Mouse (Mus musculus) forebrain, embryonic 14.5 days (tissue): ENCODE measurements around the gene Galnt15. TPM values are rescaled to one million over a fixed set of nuclear protein-coding genes. Genes with fewer than 3 reads are reported as not detected.

Experiments
- ATAC-seq: fragments of 200-750 bp; cut with Nextera tagmentation; 2 replicates; pipeline ENCODE4 v1.8.0; 2017; ENCODE audit warnings: mild to moderate bottlenecking, moderate library complexity
- DNase-seq: peaks from one replicate; pipeline ENCODE4 v3.0.0-alpha.2; 2015; ENCODE audit warnings: low spot score
- H3K27ac ChIP-seq: fragments of 300-500 bp; sonication (generic); 2 replicates; pipeline ENCODE4 v1.5.1; 2014; ENCODE audit warnings: low read depth, mild to moderate bottlenecking, control low read depth, low read length, moderate library complexity
- H3K27me3 ChIP-seq: fragments of 300-500 bp; sonication (generic); replicated peaks from 2 replicates; pipeline ENCODE4 v1.6.1; 2014; ENCODE audit warnings: low read length, control low read depth, mixed read lengths; ENCODE audit not compliant: control insufficient read depth, insufficient read depth
- H3K36me3 ChIP-seq: fragments of 300-500 bp; sonication (generic); 2 replicates; pipeline ENCODE4 v1.6.1; 2014; ENCODE audit warnings: low read length, control low read depth; ENCODE audit not compliant: control insufficient read depth, insufficient read depth
- H3K4me1 ChIP-seq: fragments of 300-500 bp; sonication (generic); 2 replicates; pipeline ENCODE4 v1.6.1; 2014; ENCODE audit warnings: antibody characterized with exemption, low read length, control low read depth; ENCODE audit not compliant: control insufficient read depth, insufficient read depth
- H3K4me2 ChIP-seq: fragments of 300-500 bp; sonication (generic); 2 replicates; pipeline ENCODE4 v1.6.1; 2014; ENCODE audit warnings: mild to moderate bottlenecking, control low read depth, low read length
- H3K4me3 ChIP-seq: fragments of 300-500 bp; sonication (generic); 2 replicates; pipeline ENCODE4 v1.5.1; 2014; ENCODE audit warnings: low read depth, low read length, control low read depth
- H3K9ac ChIP-seq: fragments of 300-500 bp; sonication (generic); 2 replicates; pipeline ENCODE4 v1.6.1; 2014; ENCODE audit warnings: mild to moderate bottlenecking, low read length, control low read depth, moderate library complexity
- H3K9me3 ChIP-seq: fragments of 300-500 bp; sonication (generic); replicated peaks from 2 replicates; pipeline ENCODE4 v1.6.1; 2016; ENCODE audit warnings: low read length, control low read depth, mixed read lengths; ENCODE audit not compliant: control insufficient read depth
- WGBS: fragments of 180-500 bp; shearing (Covaris S2); extraction: QIAGEN DNeasy Blood & Tissue Kit; methylation state at CpG from one replicate; pipeline ENCODE4 v1.1.7; 2014; 5-methylcytosine and 5-hydroxymethylcytosine counted together
- polyA plus RNA-seq: library from polyadenylated mRNA; unstranded; fragments of >200 nt; fragmentation: Nextera tagmentation; extraction: Ambion mirVana; gene quantifications from 2 replicates; pipeline ENCODE4 v1.2.1, GENCODE M21; 2014

Gene Galnt15
- 0.27 and 0.39 TPM in 2 replicates for polyA plus RNA-seq

- no peak within 1 kb of the TSS for H3K4me3 ChIP-seq
- H3K4me2 ChIP-seq, result peak within 1 kb of the TSS; percentile 28
- H3K4me1 ChIP-seq, result peaks cover 9% of the 10 kb centered on the region
- peak; percentile 62 for ATAC-seq
- H3K9ac ChIP-seq, result no peak within 1 kb of the TSS
- H3K27ac ChIP-seq, result peak within 1 kb of the TSS; percentile 53
- DNase-seq, result peak; percentile 67
- 14% methylated on average over 9 of the region's 9 CpGs for WGBS
- H3K9me3 ChIP-seq, result no peaks in the 10 kb centered on the region
- H3K27me3 ChIP-seq, result no peaks in the 10 kb centered on the region
- no peaks in the 10 kb centered on the region for H3K36me3 ChIP-seq
Observed at GRCm38 (mm10) chr14:32028681-32029091, at the start of gene Galnt15. Gene Galnt15, plus strand, starts transcription at chr14:32028989.

- ATAC-seq (no peak), DNase-seq (no peak)
- H3K27me3 ChIP-seq, result no peaks in the 10 kb centered on the region
- H3K36me3 ChIP-seq, result no peaks in the 10 kb centered on the region
- H3K4me1 ChIP-seq, result no peaks in the 10 kb centered on the region
- no peak overlapping the region for H3K9ac ChIP-seq
- no peak overlapping the region for H3K4me3 ChIP-seq
- no peaks in the 10 kb centered on the region for H3K9me3 ChIP-seq
- H3K4me2 ChIP-seq, result no peak overlapping the region
- WGBS, result 73% methylated on average over 8 of the region's 8 CpGs
- no peak overlapping the region for H3K27ac ChIP-seq
Observed at GRCm38 (mm10) chr14:31994021-31994420, 34.8 kb upstream of the Galnt15 start.

- WGBS, result 71% methylated on average over 7 of the region's 7 CpGs
- peak; percentile 18 for DNase-seq
- no peak overlapping the region for H3K27ac ChIP-seq
Observed at GRCm38 (mm10) chr14:32000941-32001340, 27.8 kb upstream of the Galnt15 start.

GRCm38 (mm10) chr14:32002502-32003338, 26.1 kb upstream of the Galnt15 start:
- peak; percentile 75 for ATAC-seq
- Histone ChIP-seq H3K4me3 (no peak overlapping the region), H3K4me2 (no peak overlapping the region), H3K36me3 (no peaks in the 10 kb centered on the region), H3K27me3 (no peaks in the 10 kb centered on the region), H3K27ac (peak overlapping the region; percentile 81; the same call in 1 of the 2 replicates), H3K9ac (no peak overlapping the region), H3K4me1 (peaks cover 14% of the 10 kb centered on the region), H3K9me3 (no peaks in the 10 kb centered on the region)
- 68% methylated on average over 15 of the region's 15 CpGs for WGBS
- DNase-seq, result peak; percentile 85

More at GRCm38 (mm10) chr14:32000941-32001340, 27.8 kb upstream of the Galnt15 start:
- Histone ChIP-seq H3K4me1 (peaks cover 14% of the 10 kb centered on the region), H3K27me3 (no peaks in the 10 kb centered on the region), H3K9me3 (no peaks in the 10 kb centered on the region), H3K9ac (no peak overlapping the region), H3K36me3 (no peaks in the 10 kb centered on the region), H3K4me2 (no peak overlapping the region), H3K4me3 (no peak overlapping the region)
- ATAC-seq, result no peak

- ATAC-seq (no peak), DNase-seq (no peak)
- Histone ChIP-seq H3K36me3 (no peaks in the 10 kb centered on the region), H3K27ac (no peak overlapping the region), H3K4me3 (no peak overlapping the region), H3K27me3 (no peaks in the 10 kb centered on the region), H3K9me3 (no peaks in the 10 kb centered on the region), H3K4me2 (no peak overlapping the region), H3K4me1 (peaks cover 14% of the 10 kb centered on the region), H3K9ac (no peak overlapping the region)
- 73% methylated on average over 7 of the region's 7 CpGs for WGBS
Observed at GRCm38 (mm10) chr14:32003904-32004596, 24.7 kb upstream of the Galnt15 start.

- DNase-seq (no peak), ATAC-seq (no peak)
- Histone ChIP-seq H3K4me1 (peaks cover 14% of the 10 kb centered on the region), H3K4me3 (no peak overlapping the region), H3K9ac (no peak overlapping the region), H3K36me3 (no peaks in the 10 kb centered on the region), H3K27ac (no peak overlapping the region; the same call in 1 of the 2 replicates), H3K9me3 (no peaks in the 10 kb centered on the region), H3K27me3 (no peaks in the 10 kb centered on the region), H3K4me2 (no peak overlapping the region)
- 82% methylated on average over 9 of the region's 9 CpGs for WGBS
Observed at GRCm38 (mm10) chr14:32005673-32006261, 23.0 kb upstream of the Galnt15 start.

GRCm38 (mm10) chr14:32007654-32008335, 21.0 kb upstream of the Galnt15 start:
- ATAC-seq (no peak), DNase-seq (no peak)
- H3K9ac ChIP-seq, result no peak overlapping the region
- H3K36me3 ChIP-seq, result no peaks in the 10 kb centered on the region
- no peak overlapping the region for H3K27ac ChIP-seq
- H3K4me1 ChIP-seq, result peaks cover 8% of the 10 kb centered on the region
- H3K9me3 ChIP-seq, result no peaks in the 10 kb centered on the region
- WGBS, result 91% methylated on average over 4 of the region's 4 CpGs
- H3K4me2 ChIP-seq, result no peak overlapping the region
- H3K27me3 ChIP-seq, result no peaks in the 10 kb centered on the region
- no peak overlapping the region for H3K4me3 ChIP-seq

GRCm38 (mm10) chr14:32009715-32010114, 19.1 kb upstream of the Galnt15 start:
- Histone ChIP-seq H3K27ac (no peak overlapping the region), H3K9ac (no peak overlapping the region), H3K9me3 (no peaks in the 10 kb centered on the region), H3K4me3 (no peak overlapping the region), H3K4me1 (no peaks in the 10 kb centered on the region), H3K4me2 (no peak overlapping the region), H3K36me3 (no peaks in the 10 kb centered on the region), H3K27me3 (no peaks in the 10 kb centered on the region)
- no peak for DNase-seq
- ATAC-seq, result no peak
- WGBS, result 88% methylated on average over 2 of the region's 2 CpGs
